Mouse (Mus musculus) heart, embryonic 10.5 days (tissue): ENCODE measurements at regions not wholly inside any gene's neighbourhood (a gene's known extent, or its start where the extent isn't known, plus 50 kb on each side); places are given as distances from the start of the nearest gene placed in this dataset.

Source experiments
- DNase-seq: peaks from one replicate; pipeline ENCODE4 v3.0.0-alpha.2; 2017; ENCODE audit warnings: low spot score
- H3K27ac ChIP-seq: fragments of 300-500 bp; sonication (generic); 2 replicates; pipeline ENCODE4 v1.5.1; 2016; ENCODE audit warnings: mild to moderate bottlenecking
- H3K27me3 ChIP-seq: fragments of 300-500 bp; sonication (generic); 2 replicates; pipeline ENCODE4 v1.6.1; 2016; ENCODE audit warnings: mild to moderate bottlenecking; ENCODE audit not compliant: poor library complexity, insufficient read depth, severe bottlenecking
- H3K36me3 ChIP-seq: fragments of 300-500 bp; sonication (generic); 2 replicates; pipeline ENCODE4 v1.6.1; 2016; ENCODE audit warnings: mild to moderate bottlenecking, moderate library complexity
- H3K4me1 ChIP-seq: fragments of 300-500 bp; sonication (generic); 2 replicates; pipeline ENCODE4 v1.6.1; 2016; ENCODE audit warnings: mild to moderate bottlenecking
- H3K4me3 ChIP-seq: fragments of 300-500 bp; sonication (generic); 2 replicates; pipeline ENCODE4 v1.5.1; 2016; ENCODE audit warnings: mild to moderate bottlenecking, moderate library complexity
- H3K9me3 ChIP-seq: fragments of 300-500 bp; sonication (generic); 2 replicates; pipeline ENCODE4 v1.6.1; 2016; ENCODE audit warnings: mild to moderate bottlenecking, moderate library complexity
- WGBS: fragments of 180-500 bp; shearing (Covaris S2); methylation state at CpG from one replicate; pipeline ENCODE4 v1.1.7; 2016; 5-methylcytosine and 5-hydroxymethylcytosine counted together

DNA sequence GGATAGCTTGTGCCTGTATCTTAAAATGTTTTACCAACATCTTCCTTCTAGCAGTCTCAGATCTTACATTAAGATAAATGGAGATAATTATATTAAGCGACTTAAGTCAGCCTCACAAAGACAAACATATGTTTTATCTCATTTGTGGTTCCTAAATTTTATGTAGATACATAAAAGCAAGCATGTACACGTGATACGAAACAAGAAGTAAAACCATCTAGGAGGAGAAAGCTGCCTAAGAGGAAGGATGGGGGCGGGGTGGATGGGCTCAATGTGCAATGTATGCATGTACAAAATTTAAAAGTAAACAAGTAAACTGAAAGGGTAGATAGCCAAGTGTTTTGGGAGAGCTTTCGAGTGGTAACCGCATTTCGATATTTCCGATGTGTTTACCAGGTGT, 51.5 kb upstream of the Cpeb2 start:
- Histone ChIP-seq H3K36me3 (no peaks in the 10 kb centered on the region), H3K4me1 (no peaks in the 10 kb centered on the region), H3K27me3 (no peaks in the 10 kb centered on the region), H3K4me3 (no peak overlapping the region), H3K9me3 (no peaks in the 10 kb centered on the region), H3K27ac (no peak overlapping the region)
- DNase-seq: no peak
- WGBS: 85% methylated on average over 8 of the region's 8 CpGs
